Mouse (Mus musculus): ENCODE data around the gene Gm42957. TPM values are rescaled to one million over a fixed set of nuclear protein-coding genes. Genes with fewer than 3 reads are reported as not detected.
"Not testable (repeated sequence)": the region's sequence is repeated elsewhere in the genome, so short reads cannot be mapped to it uniquely, and the experiment has no call there.

The Gm42957 gene
- polyA plus RNA-seq, 1 experiment from 2014 or later, result not detected

GRCm38 (mm10) chr3:96603311-96603710, 32.0 kb upstream of the Gm42957 start:
- peak overlapping the region; percentile 72; the same call in 1 of the 2 replicates for H3K4me2 ChIP-seq
- no peak overlapping the region for H3K27ac ChIP-seq (ENCODE audit: low read depth, low read length)
- peaks cover 2% of the 10 kb centered on the region; the same call in 1 of the 2 replicates for H3K27me3 ChIP-seq (ENCODE audit: control insufficient read depth, insufficient read depth, low read length)
- H3K36me3 ChIP-seq (ENCODE audit: control insufficient read depth, insufficient read depth, low read length), result no peaks in the 10 kb centered on the region
- no peaks in the 10 kb centered on the region for H3K9me3 ChIP-seq (replicated peaks; ENCODE audit: control insufficient read depth, low read length)
- H3K4me3 ChIP-seq (ENCODE audit: low read depth, low read length), result no peak overlapping the region
- peaks cover 24% of the 10 kb centered on the region for H3K4me1 ChIP-seq (ENCODE audit: control insufficient read depth, insufficient read depth, low read length)
- no peak for ATAC-seq (replicated peaks; ENCODE audit: insufficient number of reproducible peaks, low FRiP score, low TSS enrichment)
- WGBS (ENCODE audit: insufficient replicate concordance), result 77% methylated on average over 5 of the region's 5 CpGs
- H3K9ac ChIP-seq (ENCODE audit: low read depth, low read length), result 0 out of 2 replicates have a peak overlapping the region, but pooled peaks have one; percentile 39

DNA sequence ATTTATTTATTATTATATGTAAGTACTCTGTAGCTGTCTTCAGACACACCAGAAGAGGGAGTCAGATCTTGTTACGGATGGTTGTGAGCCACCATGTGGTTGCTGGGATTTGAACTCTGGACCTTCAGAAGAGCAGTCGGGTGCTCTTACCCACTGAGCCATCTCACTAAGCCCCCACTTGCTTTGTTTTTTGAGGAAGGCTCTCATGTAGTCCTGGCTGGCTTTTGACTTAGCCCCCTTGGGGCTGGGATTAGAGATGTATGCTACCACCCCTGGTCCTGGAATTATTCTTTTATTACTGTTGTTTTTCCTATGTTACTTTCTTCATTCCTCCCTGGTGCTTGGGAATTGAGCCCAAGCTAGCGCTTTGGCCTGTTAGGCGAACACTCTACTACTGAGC, 29.3 kb upstream of the Gm42957 start:
- not testable (repeated sequence) for H3K9me3 ChIP-seq (replicated peaks; ENCODE audit: control insufficient read depth, low read length); H3K36me3 ChIP-seq (ENCODE audit: control insufficient read depth, insufficient read depth, low read length); H3K4me2 ChIP-seq; H3K27me3 ChIP-seq (ENCODE audit: control insufficient read depth, insufficient read depth, low read length); ATAC-seq (replicated peaks; ENCODE audit: insufficient number of reproducible peaks, low FRiP score, low TSS enrichment); H3K4me3 ChIP-seq (ENCODE audit: low read depth, low read length); H3K9ac ChIP-seq (ENCODE audit: low read depth, low read length); H3K27ac ChIP-seq (ENCODE audit: low read depth, low read length)
- WGBS (ENCODE audit: insufficient replicate concordance), result 78% methylated on average over 3 of the region's 4 CpGs
- H3K4me1 ChIP-seq (ENCODE audit: control insufficient read depth, insufficient read depth, low read length), result peaks cover 21% of the 10 kb centered on the region

GRCm38 (mm10) chr3:96606618-96607017, 28.7 kb upstream of the Gm42957 start:
- ATAC-seq (replicated peaks; ENCODE audit: insufficient number of reproducible peaks, low FRiP score, low TSS enrichment), result no peak
- Histone ChIP-seq H3K4me2 (no peak overlapping the region), H3K9ac (ENCODE audit: low read depth, low read length) (no peak overlapping the region), H3K4me3 (ENCODE audit: low read depth, low read length) (no peak overlapping the region), H3K27me3 (ENCODE audit: control insufficient read depth, insufficient read depth, low read length) (no peaks in the 10 kb centered on the region), H3K36me3 (ENCODE audit: control insufficient read depth, insufficient read depth, low read length) (no peaks in the 10 kb centered on the region), H3K9me3 (replicated peaks; ENCODE audit: control insufficient read depth, low read length) (no peaks in the 10 kb centered on the region), H3K4me1 (ENCODE audit: control insufficient read depth, insufficient read depth, low read length) (peaks cover 21% of the 10 kb centered on the region), H3K27ac (ENCODE audit: low read depth, low read length) (no peak overlapping the region)
- WGBS (ENCODE audit: insufficient replicate concordance), result 86% methylated on average over 4 of the region's 4 CpGs

- H3K4me2 ChIP-seq, result no peak overlapping the region
- no peak overlapping the region for H3K4me3 ChIP-seq (ENCODE audit: low read depth, low read length)
- H3K4me1 ChIP-seq (ENCODE audit: control insufficient read depth, insufficient read depth, low read length), result no peaks in the 10 kb centered on the region
- no peaks in the 10 kb centered on the region for H3K27me3 ChIP-seq (ENCODE audit: control insufficient read depth, insufficient read depth, low read length)
- H3K27ac ChIP-seq (ENCODE audit: low read depth, low read length), result no peak overlapping the region
- no peaks in the 10 kb centered on the region for H3K9me3 ChIP-seq (replicated peaks; ENCODE audit: control insufficient read depth, low read length)
- H3K9ac ChIP-seq (ENCODE audit: low read depth, low read length), result no peak overlapping the region
- peaks cover 20% of the 10 kb centered on the region for H3K36me3 ChIP-seq (ENCODE audit: control insufficient read depth, insufficient read depth, low read length)
- 88% methylated on average over 3 of the region's 3 CpGs for WGBS (ENCODE audit: insufficient replicate concordance)
- no peak for ATAC-seq (replicated peaks; ENCODE audit: insufficient number of reproducible peaks, low FRiP score, low TSS enrichment)
Measured at GRCm38 (mm10) chr3:96617941-96618340, 17.3 kb upstream of the Gm42957 start.

- ATAC-seq (replicated peaks; ENCODE audit: insufficient number of reproducible peaks, low FRiP score, low TSS enrichment), result no peak
- no peaks in the 10 kb centered on the region for H3K27me3 ChIP-seq (ENCODE audit: control insufficient read depth, insufficient read depth, low read length)
- no peaks in the 10 kb centered on the region for H3K4me1 ChIP-seq (ENCODE audit: control insufficient read depth, insufficient read depth, low read length)
- no peak overlapping the region for H3K9ac ChIP-seq (ENCODE audit: low read depth, low read length)
- H3K27ac ChIP-seq (ENCODE audit: low read depth, low read length), result no peak overlapping the region
- peaks cover 21% of the 10 kb centered on the region for H3K36me3 ChIP-seq (ENCODE audit: control insufficient read depth, insufficient read depth, low read length)
- H3K4me2 ChIP-seq, result no peak overlapping the region
- no peak overlapping the region for H3K4me3 ChIP-seq (ENCODE audit: low read depth, low read length)
- 84% methylated on average over 4 of the region's 4 CpGs for WGBS (ENCODE audit: insufficient replicate concordance)
- H3K9me3 ChIP-seq (replicated peaks; ENCODE audit: control insufficient read depth, low read length), result no peaks in the 10 kb centered on the region
Measured at GRCm38 (mm10) chr3:96623201-96623600, 12.1 kb upstream of the Gm42957 start.

- H3K9ac ChIP-seq (ENCODE audit: low read depth, low read length), result peak within 1 kb of the TSS; percentile 92
- H3K27ac ChIP-seq (ENCODE audit: low read depth, low read length), result peak within 1 kb of the TSS; percentile 78
- no peaks in the 10 kb centered on the region for H3K9me3 ChIP-seq (replicated peaks; ENCODE audit: control insufficient read depth, low read length)
- peak within 1 kb of the TSS; percentile 94 for H3K4me2 ChIP-seq
- peak; percentile 84 for ATAC-seq (replicated peaks; ENCODE audit: insufficient number of reproducible peaks, low FRiP score, low TSS enrichment)
- 1% methylated on average over 48 of the region's 48 CpGs for WGBS (ENCODE audit: insufficient replicate concordance)
- H3K4me1 ChIP-seq (ENCODE audit: control insufficient read depth, insufficient read depth, low read length), result peaks cover 7% of the 10 kb centered on the region
- H3K36me3 ChIP-seq (ENCODE audit: control insufficient read depth, insufficient read depth, low read length), result 0 out of 2 replicates have a peak, but pooled peaks cover 3% of the 10 kb centered on the region
- H3K4me3 ChIP-seq (ENCODE audit: low read depth, low read length), result peak within 1 kb of the TSS; percentile 63
- H3K27me3 ChIP-seq (ENCODE audit: control insufficient read depth, insufficient read depth, low read length), result no peaks in the 10 kb centered on the region
Measured at GRCm38 (mm10) chr3:96629729-96630600, 5.3 kb upstream of the Gm42957 start, which contains the start of gene Rbm8a. Gene Rbm8a, plus strand, starts transcription at chr3:96629933.

DNA sequence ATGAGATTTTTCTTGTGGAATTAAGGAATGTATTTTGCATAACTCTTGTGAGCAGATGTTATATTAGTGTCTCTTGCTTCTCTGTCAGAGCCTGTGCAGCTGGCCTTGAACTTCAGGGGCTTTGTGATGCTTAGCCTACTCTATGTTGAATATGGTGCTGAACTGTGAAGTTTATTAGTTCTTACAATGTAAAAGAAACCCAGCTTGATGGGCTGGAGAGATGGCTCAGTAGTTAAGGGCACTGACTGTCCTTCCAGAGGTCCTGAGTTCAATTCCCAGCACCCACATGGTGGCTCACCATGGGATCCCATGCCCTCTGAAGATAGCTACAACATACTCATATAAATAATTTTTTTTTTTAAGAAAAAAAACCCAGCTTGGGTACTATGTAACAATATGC, 3.2 kb upstream of the Gm42957 start:
- H3K9me3 ChIP-seq (replicated peaks; ENCODE audit: control insufficient read depth, low read length), result no peaks in the 10 kb centered on the region
- 0 out of 2 replicates have a peak, but pooled peaks cover 3% of the 10 kb centered on the region for H3K36me3 ChIP-seq (ENCODE audit: control insufficient read depth, insufficient read depth, low read length)
- H3K9ac ChIP-seq (ENCODE audit: low read depth, low read length), result no peak overlapping the region
- no peak overlapping the region for H3K4me2 ChIP-seq
- ATAC-seq (replicated peaks; ENCODE audit: insufficient number of reproducible peaks, low FRiP score, low TSS enrichment), result no peak
- no peak overlapping the region for H3K4me3 ChIP-seq (ENCODE audit: low read depth, low read length)
- H3K27me3 ChIP-seq (ENCODE audit: control insufficient read depth, insufficient read depth, low read length), result no peaks in the 10 kb centered on the region
- H3K4me1 ChIP-seq (ENCODE audit: control insufficient read depth, insufficient read depth, low read length), result peaks cover 15% of the 10 kb centered on the region
- H3K27ac ChIP-seq (ENCODE audit: low read depth, low read length), result no peak overlapping the region

- Histone ChIP-seq H3K27me3 (ENCODE audit: control insufficient read depth, insufficient read depth, low read length) (no peaks in the 10 kb centered on the region), H3K4me3 (ENCODE audit: low read depth, low read length) (no peak overlapping the region), H3K4me1 (ENCODE audit: control insufficient read depth, insufficient read depth, low read length) (peaks cover 15% of the 10 kb centered on the region), H3K36me3 (ENCODE audit: control insufficient read depth, insufficient read depth, low read length) (peaks cover 3% of the 10 kb centered on the region; the same call in 1 of the 2 replicates), H3K9ac (ENCODE audit: low read depth, low read length) (no peak overlapping the region), H3K9me3 (replicated peaks; ENCODE audit: control insufficient read depth, low read length) (no peaks in the 10 kb centered on the region), H3K27ac (ENCODE audit: low read depth, low read length) (no peak overlapping the region), H3K4me2 (no peak overlapping the region)
- no peak for ATAC-seq (replicated peaks; ENCODE audit: insufficient number of reproducible peaks, low FRiP score, low TSS enrichment)
- 55% methylated on average over 1 of the region's 1 CpGs for WGBS (ENCODE audit: insufficient replicate concordance)
Measured at GRCm38 (mm10) chr3:96634015-96634414, 1.3 kb upstream of the Gm42957 start.

Data from heart, embryonic 11.5 days (tissue).